In genomic region chr3:152291895-152292294, GRCm38 (mm10) we compare ENCODE assay signal across 22 mouse cellular contexts. TPM values are rescaled to one million over a fixed set of nuclear protein-coding genes. Genes with fewer than 3 reads are reported as not detected.
DNase-seq lines count a peak whose midpoint lies in the region; ATAC-seq lines count a peak whose summit lies in the region.
"Had no signal": no experiment of that assay in that cellular context is flagged by ENCODE, and none has a peak within 500 bp of the region (broad histone marks: within the 10 kb centered on the region; RNA-seq: fewer than 3 reads in every experiment).

No protein-coding gene starts in this region.

- no peak overlapping the region for H3K4me3 ChIP-seq in heart, embryonic 10.5 days
- no peak overlapping the region for H3K4me3 ChIP-seq in lung, embryonic 15.5 days
- no peak overlapping the region for H3K4me3 ChIP-seq in limb, embryonic 15.5 days
- H3K4me3 ChIP-seq: embryonic facial prominence, embryonic 13.5 days; forebrain, embryonic 12.5 days; heart, embryonic 13.5 days; hindbrain, embryonic 12.5 days had no signal

- WGBS in heart, embryonic 10.5 days: 84% methylated on average over 6 of the region's 6 CpGs
- WGBS in lung, embryonic 15.5 days: 53% methylated on average over 6 of the region's 6 CpGs
- 36% methylated on average over 6 of the region's 6 CpGs for whole genome bisulfite sequencing in limb, embryonic 15.5 days

- peaks cover 14% of the 10 kb centered on the region for H3K4me1 ChIP-seq in heart, embryonic 10.5 days
- H3K4me1 ChIP-seq in lung, embryonic 15.5 days: peaks cover 26% of the 10 kb centered on the region
- peaks cover 20% of the 10 kb centered on the region for H3K4me1 ChIP-seq in limb, embryonic 15.5 days
- H3K4me1 ChIP-seq: forebrain, embryonic 12.5 days; hindbrain, embryonic 12.5 days had no signal

- peak; percentile 25 for DNase-seq in heart, embryonic 10.5 days (ENCODE audit: low spot score)
- no peak for DNase-seq in heart, postnatal 10 days
- DNase-seq in lung, postnatal 10 days: no peak
- peak; percentile 42 for DNase-seq in 3T3-L1 (ENCODE audit: low read depth, low spot score)
- no peak for DNase-seq in kidney, postnatal 36 days
- DNase-seq: adrenal gland, postnatal 14 days; cerebellum, adult 11-12 months; cerebellum, adult 9-10 months; cerebellum, postnatal 36 days; gastrocnemius, postnatal 25 days; heart, postnatal 4 days had no signal

- H3K9me3 ChIP-seq in heart, embryonic 10.5 days: no peaks in the 10 kb centered on the region
- H3K9me3 ChIP-seq in lung, embryonic 15.5 days: no peaks in the 10 kb centered on the region
- no peaks in the 10 kb centered on the region for H3K9me3 ChIP-seq in limb, embryonic 15.5 days
- H3K9me3 ChIP-seq: embryonic facial prominence, embryonic 13.5 days; forebrain, embryonic 12.5 days; heart, embryonic 13.5 days; hindbrain, embryonic 12.5 days had no signal

- no peak for ATAC-seq in lung, embryonic 15.5 days (ENCODE audit: borderline replicate concordance, extremely low read depth, low FRiP score, low TSS enrichment)
- ATAC-seq in limb, embryonic 15.5 days (ENCODE audit: insufficient number of reproducible peaks, low FRiP score, low TSS enrichment, low read depth): no peak
- ATAC-seq: activated CD4-positive, CD25-positive, alpha-beta regulatory T cell, adult 4 months; forebrain, embryonic 16.5 days; Patski had no signal

- H3K4me2 ChIP-seq in lung, embryonic 15.5 days: no peak overlapping the region
- no peak overlapping the region for H3K4me2 ChIP-seq in limb, embryonic 15.5 days
- H3K4me2 ChIP-seq: embryonic facial prominence, embryonic 13.5 days; forebrain, embryonic 12.5 days; heart, embryonic 13.5 days; hindbrain, embryonic 12.5 days had no signal

- intact Hi-C loops in heart, postnatal 10 days (cut with DNase I): no loop called here

- no peaks in the 10 kb centered on the region for H3K27me3 ChIP-seq in heart, embryonic 10.5 days (ENCODE audit: insufficient read depth, poor library complexity, severe bottlenecking)
- no peaks in the 10 kb centered on the region for H3K27me3 ChIP-seq in lung, embryonic 15.5 days
- H3K27me3 ChIP-seq in limb, embryonic 15.5 days: no peaks in the 10 kb centered on the region
- H3K27me3 ChIP-seq: CH12.LX; embryonic facial prominence, embryonic 13.5 days; forebrain, embryonic 12.5 days; heart, embryonic 13.5 days; hindbrain, embryonic 12.5 days; Patski had no signal

- no peak overlapping the region for H3K9ac ChIP-seq in lung, embryonic 15.5 days
- no peak overlapping the region for H3K9ac ChIP-seq in limb, embryonic 15.5 days
- H3K9ac ChIP-seq: embryonic facial prominence, embryonic 13.5 days; forebrain, embryonic 12.5 days; heart, embryonic 13.5 days; hindbrain, embryonic 12.5 days had no signal

- no peak overlapping the region for H3K27ac ChIP-seq in heart, embryonic 10.5 days
- H3K27ac ChIP-seq in lung, embryonic 15.5 days: peak overlapping the region; percentile 43
- H3K27ac ChIP-seq in limb, embryonic 15.5 days: 0 out of 2 replicates have a peak overlapping the region, but pooled peaks have one; percentile 83
- H3K27ac ChIP-seq: embryonic facial prominence, embryonic 13.5 days; forebrain, embryonic 12.5 days; heart, embryonic 13.5 days; hindbrain, embryonic 12.5 days had no signal

- H3K36me3 ChIP-seq in heart, embryonic 10.5 days: peaks cover 44% of the 10 kb centered on the region
- H3K36me3 ChIP-seq in lung, embryonic 15.5 days: peaks cover 3% of the 10 kb centered on the region; the same call in 1 of the 2 replicates
- peaks cover 33% of the 10 kb centered on the region; the same call in 1 of the 2 replicates for H3K36me3 ChIP-seq in limb, embryonic 15.5 days

RNA-seq across cellular contexts. Expression of gene Nexn, which starts 25.7 kb away (rescaled TPM):
- polyA plus RNA-seq in heart, embryonic 10.5 days (2016; fragmentation: Nextera tagmentation; extraction: Ambion mirVana): 102 and 155 TPM in 2 replicates
- 100 to 1,000 TPM; 284 to 289 TPM for total RNA-seq in heart, postnatal 10 days (2021)
- polyA plus RNA-seq in lung, embryonic 15.5 days (2015; fragmentation: Nextera tagmentation; extraction: Ambion mirVana): 64.4 and 75.1 TPM in 2 replicates
- 28.5 and 41.5 TPM in 2 replicates for polyA plus RNA-seq in limb, embryonic 15.5 days (2015; fragmentation: Nextera tagmentation; extraction: Ambion mirVana)
- total RNA-seq: granulocyte monocyte progenitor cell, adult 5-6 weeks had no signal

RNA-seq across cellular contexts. Expression of gene Miga1, which starts 48.3 kb away (rescaled TPM):
- polyA plus RNA-seq in heart, embryonic 10.5 days (2016; fragmentation: Nextera tagmentation; extraction: Ambion mirVana): 14.5 and 18.4 TPM in 2 replicates
- total RNA-seq in heart, postnatal 10 days (2021): 10 to 100 TPM; 13.3 to 15.6 TPM
- polyA plus RNA-seq in lung, embryonic 15.5 days (2015; fragmentation: Nextera tagmentation; extraction: Ambion mirVana): 15.6 and 16.1 TPM in 2 replicates
- 13.3 and 16.2 TPM in 2 replicates for polyA plus RNA-seq in limb, embryonic 15.5 days (2015; fragmentation: Nextera tagmentation; extraction: Ambion mirVana)

RNA-seq across cellular contexts. Expression of gene Usp33, which starts 54.4 kb away (rescaled TPM):
- 36.2 and 37.6 TPM in 2 replicates for polyA plus RNA-seq in heart, embryonic 10.5 days (2016; fragmentation: Nextera tagmentation; extraction: Ambion mirVana)
- total RNA-seq in heart, postnatal 10 days (2021): 10 to 100 TPM; 30.2 to 30.7 TPM
- polyA plus RNA-seq in lung, embryonic 15.5 days (2015; fragmentation: Nextera tagmentation; extraction: Ambion mirVana): 49.5 and 50.6 TPM in 2 replicates
- polyA plus RNA-seq in limb, embryonic 15.5 days (2015; fragmentation: Nextera tagmentation; extraction: Ambion mirVana): 44.9 and 45.2 TPM in 2 replicates

Comparison
In these comparisons a context has a peak if more than half of its experiments do, and no peak if none do; other contexts are left out.
1. DNase-seq: peak in heart, embryonic 10.5 days (single experiment) and 3T3-L1 (single experiment); none in heart, postnatal 10 days (0 of 2), lung, postnatal 10 days (single experiment) and kidney, postnatal 36 days (0 of 2).